Mouse (Mus musculus): Measurements from ENCODE around the gene Enpp6.

DNA sequence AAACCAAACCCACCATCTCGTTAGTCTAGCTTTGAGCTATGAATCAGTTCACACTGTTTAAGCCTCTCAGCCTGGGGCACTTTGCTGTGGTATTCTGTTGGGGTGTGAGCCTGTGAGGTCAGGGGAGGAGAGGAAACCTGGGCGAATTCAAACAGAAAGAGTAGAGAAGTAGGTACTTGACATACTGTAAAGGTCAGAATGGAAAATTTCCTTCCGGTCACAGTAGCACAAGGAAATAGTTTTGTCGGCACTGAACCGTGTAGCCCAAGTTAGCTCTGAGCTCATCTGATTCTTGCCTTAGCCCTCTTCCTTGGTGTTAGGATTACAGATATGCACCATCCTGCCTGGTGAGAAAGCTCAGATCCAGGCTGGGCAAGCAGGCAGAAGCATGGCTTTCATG, 4.4 kb downstream of the Enpp6 start:
- TF ChIP-seq POLR2A (IDR thresholded peaks at IDR 0.05; ENCODE audit: insufficient read length, low read depth) (no peak), MAX (IDR thresholded peaks at IDR 0.05; ENCODE audit: low read depth) (no peak), E2F4 (IDR thresholded peaks at IDR 0.05; ENCODE audit: insufficient read depth) (no peak), MYOD1 (IDR thresholded peaks at IDR 0.05; ENCODE audit: control insufficient read depth in 1 of 3, insufficient read length in 2 of 3, low read depth in 2 of 3) (no peak), USF1 (IDR thresholded peaks at IDR 0.05; ENCODE audit: low read depth) (no peak), TCF3 (IDR thresholded peaks at IDR 0.05; ENCODE audit: insufficient read length, low read depth) (no peak)

Data from myocyte (in vitro differentiated cells).